Mouse (Mus musculus) liver, adult 2 months (tissue): ENCODE results near the gene 1700001P01Rik.

ENCODE experiments used
- CTCF ChIP-seq: fragments of 200-500 bp; IDR thresholded peaks from 2 replicates; pipeline ENCODE4 v1.5.1; 2011; ENCODE audit warnings: low read depth, low read length, control low read depth
- POLR2A ChIP-seq: fragments of 200-500 bp; IDR thresholded peaks from 2 replicates; pipeline ENCODE4 v1.6.1; 2011; ENCODE audit warnings: low read length, control low read depth; ENCODE audit not compliant: insufficient read depth; ENCODE audit errors: extremely low read depth

DNA sequence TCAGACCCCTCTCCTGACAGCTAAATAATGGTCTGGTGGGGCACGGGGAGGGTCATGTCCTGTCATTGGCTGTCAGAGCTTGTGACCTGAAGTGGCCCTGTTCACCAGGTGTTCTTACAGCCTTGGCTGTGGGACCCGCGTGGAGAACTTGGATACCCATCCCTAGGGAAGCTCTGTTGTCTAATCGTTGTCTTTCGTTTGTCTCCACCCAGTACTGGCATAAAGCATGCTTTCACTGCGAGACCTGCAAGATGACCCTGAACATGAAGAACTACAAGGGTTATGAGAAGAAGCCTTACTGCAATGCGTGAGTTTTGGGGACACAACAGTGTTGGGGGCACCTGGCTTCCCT is 30.9 kb upstream of the 1700001P01Rik start:
- TF ChIP-seq CTCF (no peak), POLR2A (no peak)
